Mouse (Mus musculus) T-helper 2 cell (primary cell): ENCODE measurements around the gene Psap.
"Not testable (repeated sequence)": the region's sequence is repeated elsewhere in the genome, so short reads cannot be mapped to it uniquely, and the experiment has no call there.

ENCODE experiments used
- in situ Hi-C: fragments of 300-600 bp; cut with MboI, MseI; formaldehyde crosslinking; loops from one replicate; pipeline ENCODE4 v1.15.1; 2025; ENCODE audit warnings: high pct_unique_total_duplicates

Psap gene

DNA sequence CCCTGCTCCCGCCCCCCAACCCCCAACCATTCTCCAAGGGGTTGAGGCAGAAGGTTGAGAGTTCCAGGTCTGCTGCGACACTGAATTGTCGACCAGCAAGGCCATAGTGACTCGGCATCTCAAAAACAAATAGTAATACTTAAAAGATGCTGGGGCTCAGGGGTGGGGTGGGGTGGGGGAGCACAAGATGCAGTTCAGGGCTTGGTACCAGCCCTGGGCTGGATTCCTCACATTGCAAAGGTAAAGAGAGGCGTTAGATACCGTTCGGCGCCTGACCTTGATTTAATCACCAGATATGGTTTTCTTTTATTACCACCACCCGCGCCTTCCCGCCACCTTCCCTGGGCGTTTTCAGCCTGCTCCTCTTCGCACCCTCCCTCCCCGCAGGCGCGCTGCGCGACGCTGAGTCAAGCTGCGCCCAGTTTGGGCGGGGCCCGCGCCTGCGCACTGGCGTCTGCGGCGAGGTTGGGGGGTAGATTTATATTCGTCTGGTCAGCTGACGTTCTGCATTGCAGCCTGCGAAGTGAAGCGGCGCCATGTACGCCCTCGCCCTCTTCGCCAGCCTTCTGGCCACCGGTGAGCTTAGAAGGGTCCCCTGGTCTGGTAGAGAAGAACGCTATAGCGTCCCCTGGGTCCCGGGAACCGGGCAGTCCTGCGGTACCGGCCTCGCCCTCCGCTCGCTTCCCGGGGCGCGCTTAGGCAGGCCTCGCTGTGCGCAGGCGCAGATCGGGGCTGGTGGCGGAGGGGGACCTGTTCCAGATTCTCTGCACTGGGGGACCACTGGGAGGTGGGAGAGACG lies at the start of gene Psap:
TSS of gene Psap (plus strand) at position 421 of the 799 bp plus-strand sequence.
- in situ Hi-C loops = loop anchor here (5.0 kb wide), 1 partner anchor 70 kb away; the partner anchor contains the start of gene Vsir

DNA sequence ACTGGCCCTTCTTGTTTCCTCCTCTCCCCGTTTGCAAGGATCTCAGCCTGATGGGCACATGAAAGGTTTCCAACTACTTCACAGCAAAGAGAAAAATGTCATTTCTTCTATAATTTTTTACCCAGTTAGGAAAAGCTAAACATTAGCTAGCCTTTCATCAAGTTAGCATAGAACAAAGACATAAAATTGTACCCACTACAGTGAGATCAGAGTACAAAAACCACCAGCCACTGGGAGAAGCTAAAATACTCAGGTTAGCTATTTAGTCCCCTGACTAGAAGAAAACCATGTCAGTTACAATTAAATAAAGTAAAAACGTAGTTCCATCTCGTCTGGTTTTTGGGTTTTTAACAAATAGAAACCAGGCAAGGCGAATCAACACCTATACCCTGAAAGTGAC lies 49.8 kb upstream of the Psap start:
- in situ Hi-C loops = no loop called here

- in situ Hi-C loops = no loop called here
These were observed 48.3 kb upstream of the Psap start for GRCm38 (mm10) chr10:60229113-60229512.

DNA sequence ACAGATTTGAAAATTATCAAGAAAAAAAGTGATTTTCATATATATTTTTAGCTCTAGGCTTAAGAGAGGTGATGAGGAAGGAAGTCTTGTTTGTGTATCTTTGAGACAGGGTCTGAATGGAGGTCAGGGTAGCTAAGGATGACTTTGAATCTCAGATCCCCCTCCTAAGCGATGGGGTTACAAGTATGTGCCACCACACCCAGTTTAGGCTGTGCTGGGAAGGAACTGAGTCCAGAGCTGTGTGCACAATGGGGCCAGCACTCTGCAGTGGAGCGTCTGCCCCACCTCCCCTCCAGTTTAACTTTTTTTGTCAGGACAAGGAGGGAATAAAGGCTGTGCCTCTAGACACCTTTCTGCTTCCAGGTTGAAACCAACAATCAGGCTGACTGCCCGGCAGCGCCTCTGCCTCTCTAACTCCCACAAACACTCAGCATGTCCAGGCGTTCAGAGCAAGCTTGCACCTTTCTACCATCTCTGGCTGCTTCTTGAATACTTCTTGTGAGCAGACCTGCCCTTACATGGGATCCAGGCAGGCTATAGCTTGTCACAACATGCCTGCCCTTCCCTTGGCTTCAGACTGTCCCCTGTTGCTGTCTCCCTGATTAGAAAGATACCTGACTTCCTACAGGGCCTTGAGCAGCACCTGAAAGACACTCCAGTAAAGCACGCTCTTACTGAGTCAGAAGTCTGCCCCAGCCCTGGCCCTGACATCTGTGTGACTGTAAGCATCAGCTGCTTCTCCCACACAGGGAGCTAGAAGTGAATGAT lies 46.9 kb upstream of the Psap start:
- in situ Hi-C loops = no loop called here

DNA sequence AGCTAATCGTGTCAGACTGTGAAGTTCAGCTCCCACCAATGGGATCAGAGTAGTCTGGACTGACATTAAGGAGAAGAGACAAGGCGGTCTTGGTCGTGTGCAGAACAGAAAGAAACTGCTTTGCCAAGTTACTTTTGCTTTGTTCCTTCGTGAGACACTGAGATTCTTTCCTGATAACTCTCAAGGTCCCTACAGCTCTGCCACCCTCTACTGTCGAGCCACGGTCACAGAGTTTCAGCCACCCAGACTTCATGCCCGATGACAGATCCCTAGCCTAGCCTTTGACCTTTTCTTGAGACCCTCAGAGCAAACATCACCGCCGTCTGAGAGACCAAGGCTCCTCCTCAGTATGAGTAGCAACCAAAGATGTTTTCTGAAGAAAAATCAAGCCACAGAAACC lies 43.4 kb upstream of the Psap start:
- in situ Hi-C loops = no loop called here

DNA sequence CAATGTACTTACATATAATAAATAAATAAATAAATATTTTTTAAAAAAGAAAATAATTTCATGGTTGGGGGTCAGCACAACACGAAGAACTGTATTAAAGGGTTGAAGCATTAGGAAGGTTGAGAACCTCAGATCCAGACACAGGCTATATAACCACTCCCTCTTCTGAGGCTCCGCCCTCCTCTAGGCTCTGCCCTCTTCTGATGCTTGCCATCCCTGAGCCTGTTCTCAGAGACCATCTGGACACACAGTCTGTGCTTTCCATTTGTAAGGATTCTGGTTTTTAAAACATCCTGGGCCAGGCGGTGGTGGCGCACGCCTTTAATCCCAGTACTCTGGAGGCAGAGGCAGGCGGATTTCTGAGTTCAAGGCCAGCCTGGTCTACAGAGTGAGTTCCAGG lies 41.6 kb upstream of the Psap start:
- in situ Hi-C loops = loop anchor here (5.0 kb wide), 1 partner anchor 84 kb away; no protein-coding TSS in a partner anchor

GRCm38 (mm10) chr10:60237475-60238154 lies 39.8 kb upstream of the Psap start:
- in situ Hi-C loops = loop anchor here (5.0 kb wide), 1 partner anchor 85 kb away; no protein-coding TSS in a partner anchor

DNA sequence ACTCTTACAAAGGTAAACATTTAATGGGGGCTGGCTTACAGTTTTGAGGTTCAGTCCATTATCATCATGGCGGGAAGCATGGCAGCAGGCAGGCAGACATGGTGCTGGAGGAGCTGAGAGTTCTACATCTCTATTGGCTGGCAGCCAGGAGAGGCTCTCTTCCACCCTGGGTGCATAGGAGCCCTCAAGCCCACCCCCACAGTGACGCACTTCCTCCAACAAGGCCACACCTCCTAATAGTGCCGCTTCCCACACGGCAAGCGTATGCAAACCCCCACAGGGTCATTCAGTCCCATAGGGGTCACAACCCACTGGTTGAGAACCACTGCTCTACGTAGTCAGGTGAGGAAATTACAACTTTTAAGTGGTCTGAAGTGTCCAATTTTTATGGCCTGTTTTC lies 37.0 kb upstream of the Psap start:
- in situ Hi-C loops = no loop called here

DNA sequence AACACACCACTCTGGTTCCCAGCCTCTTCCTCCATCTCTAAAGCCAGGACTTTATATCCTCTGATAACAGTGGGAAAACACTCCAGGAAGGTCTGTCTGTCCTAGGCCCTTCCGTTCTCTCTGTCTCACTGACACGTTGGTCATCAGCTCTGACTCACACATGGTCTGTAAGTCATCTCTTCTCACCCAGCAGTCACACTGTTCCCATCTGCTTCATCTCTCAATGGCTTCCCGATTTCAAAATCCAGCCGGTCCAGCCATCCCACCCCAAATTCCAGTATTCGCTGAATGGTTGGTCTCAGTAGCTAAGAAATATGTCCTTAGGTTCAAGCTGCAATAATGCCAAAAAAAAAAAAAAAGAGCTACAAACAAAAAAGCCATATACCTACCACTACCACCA lies 33.5 kb upstream of the Psap start:
- in situ Hi-C loops = no loop called here

DNA sequence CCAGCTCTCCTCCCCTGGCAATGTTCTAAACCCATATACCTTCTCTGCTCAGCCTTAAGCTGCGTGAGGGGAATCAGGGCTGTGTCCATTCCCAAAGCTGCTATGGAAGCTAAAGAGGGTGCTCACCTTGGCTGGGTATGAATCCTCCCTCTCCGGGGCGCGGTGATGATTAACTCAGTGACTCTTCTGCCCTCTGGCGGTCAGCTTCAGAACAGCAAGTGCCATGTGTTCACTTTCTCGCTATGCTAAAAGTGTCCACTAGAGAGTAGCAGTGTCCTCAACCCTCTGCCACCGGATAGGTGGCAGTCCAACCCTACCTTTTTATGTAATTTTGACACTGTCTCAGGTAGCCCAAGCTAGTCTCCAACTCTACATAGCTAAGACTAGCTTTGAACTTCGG lies 32.4 kb upstream of the Psap start:
- in situ Hi-C loops = no loop called here

GRCm38 (mm10) chr10:60245635-60246034 lies 31.8 kb upstream of the Psap start:
- in situ Hi-C loops = no loop called here

DNA sequence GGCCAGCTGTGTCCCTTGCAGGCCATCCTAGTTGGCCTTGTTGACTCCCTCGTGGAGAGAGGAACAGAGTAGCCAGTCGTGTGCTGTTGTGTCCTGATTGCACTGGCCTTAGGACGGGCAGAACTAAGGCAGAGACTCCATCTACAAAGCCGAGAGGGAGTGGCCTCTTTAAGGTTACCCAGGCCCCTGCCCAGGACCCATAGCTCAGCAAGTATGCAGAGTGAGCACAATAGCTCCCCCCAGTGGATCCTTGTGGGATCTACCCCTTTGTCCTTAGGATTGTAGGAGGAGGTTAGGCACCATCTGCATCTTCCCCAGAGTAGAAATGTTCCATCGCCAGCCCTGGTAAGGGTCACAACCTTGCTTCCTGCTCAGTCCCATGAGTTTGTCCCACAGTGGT lies 30.9 kb upstream of the Psap start:
- in situ Hi-C loops = no loop called here

- in situ Hi-C loops = not testable (repeated sequence)
These were observed 29.1 kb upstream of the Psap start for GRCm38 (mm10) chr10:60248345-60248744.

- in situ Hi-C loops = no loop called here
These were observed 26.9 kb upstream of the Psap start for GRCm38 (mm10) chr10:60250426-60250965.

GRCm38 (mm10) chr10:60252187-60252586 lies 25.2 kb upstream of the Psap start:
- in situ Hi-C loops = no loop called here

- in situ Hi-C loops = no loop called here
These were observed 24.8 kb upstream of the Psap start for GRCm38 (mm10) chr10:60252606-60253005.

DNA sequence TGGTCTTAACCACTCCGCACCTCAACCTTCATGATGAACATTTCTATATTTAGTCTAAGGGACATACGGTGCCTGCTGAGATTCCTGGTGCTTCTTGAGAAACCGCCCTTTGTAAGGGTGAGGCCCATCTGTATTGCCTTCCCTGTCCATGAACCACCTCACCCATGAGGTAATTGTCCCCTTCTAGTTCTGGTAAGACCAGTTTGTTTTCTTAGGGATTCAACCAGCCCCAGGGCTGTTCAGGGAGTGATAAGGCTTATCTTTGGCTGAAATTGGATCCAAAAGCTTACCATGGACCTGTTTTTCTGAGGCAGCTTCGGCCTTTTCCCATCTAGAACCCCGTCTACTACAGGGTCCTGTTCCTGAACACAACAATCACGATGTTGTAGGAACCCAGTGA lies 21.3 kb upstream of the Psap start:
- in situ Hi-C loops = no loop called here

- in situ Hi-C loops = no loop called here
These were observed 20.1 kb upstream of the Psap start for GRCm38 (mm10) chr10:60257261-60257825.

- in situ Hi-C loops = no loop called here
These were observed 16.7 kb upstream of the Psap start for GRCm38 (mm10) chr10:60260557-60261294.

GRCm38 (mm10) chr10:60261530-60261929 lies 15.9 kb upstream of the Psap start:
- in situ Hi-C loops = no loop called here

DNA sequence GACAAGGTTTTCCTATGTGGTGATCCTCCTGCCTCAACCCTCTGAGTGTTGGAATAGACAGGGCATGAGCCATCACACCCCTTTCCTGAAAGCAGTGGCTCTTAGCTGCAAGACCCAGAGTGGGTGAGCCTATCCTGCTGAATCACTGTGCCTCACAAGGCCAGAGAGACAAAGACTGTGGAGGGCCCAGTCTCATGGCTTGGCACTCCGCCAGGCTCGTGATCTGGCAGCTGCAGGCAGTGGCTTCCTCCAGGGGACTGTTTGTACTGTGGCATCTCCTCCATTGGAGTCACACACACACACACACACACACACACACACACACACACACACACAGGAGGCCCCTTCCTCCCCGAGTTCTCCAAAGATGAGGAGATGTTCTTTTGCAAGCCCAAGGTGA lies 15.0 kb upstream of the Psap start:
- in situ Hi-C loops = no loop called here
